Mouse (Mus musculus): Measurements from ENCODE around the gene Inava. TPM values are rescaled to one million over a fixed set of nuclear protein-coding genes. Genes with fewer than 3 reads are reported as not detected.

Gene Inava
- 0.04 and 7.9 TPM in 2 replicates for polyA plus RNA-seq (2012; rRNA removed; ENCODE audit: low replicate concordance)

GRCm38 (mm10) chr1:136233892-136234594, at the start of gene Inava:
TSS of gene Inava (minus strand) at chr1:136234264.

GRCm38 (mm10) chr1:136260635-136261238, 26.7 kb upstream of the Inava start, which contains the start of gene Gpr25:
TSS of gene Gpr25 (minus strand) at chr1:136260873.

GRCm38 (mm10) chr1:136212803-136213202, 21.3 kb downstream of the Inava start, which contains the start of gene Mroh3:
TSS of gene Mroh3 (minus strand) at chr1:136212828.

Other genes with a start within 250 kb of the Inava start
- 0.03 and 0.04 TPM in 2 replicates for gene Igfn1, start 227.9 kb downstream of the Inava start, polyA plus RNA-seq (2012; rRNA removed; ENCODE audit: low replicate concordance)
- gene Tmem9, start 226.1 kb downstream of the Inava start, polyA plus RNA-seq (2012; rRNA removed; ENCODE audit: low replicate concordance), result 75.2 and 139 TPM in 2 replicates
- gene Ascl5, start 183.5 kb downstream of the Inava start, polyA plus RNA-seq (2012; rRNA removed; ENCODE audit: low replicate concordance), result not detected in 2 replicates
- gene Cacna1s, start 181.5 kb downstream of the Inava start, polyA plus RNA-seq (2012; rRNA removed; ENCODE audit: low replicate concordance), result 0.20 and 0.23 TPM in 2 replicates
- 6.2 and 6.6 TPM in 2 replicates for gene Kif21b, start 102.9 kb downstream of the Inava start, polyA plus RNA-seq (2012; rRNA removed; ENCODE audit: low replicate concordance)
- 0.69 TPM in 1 of 2 replicates, not detected in the other for gene Mroh3, start 21.4 kb downstream of the Inava start, polyA plus RNA-seq (2012; rRNA removed; ENCODE audit: low replicate concordance)
- gene Gpr25, start 26.6 kb upstream of the Inava start, polyA plus RNA-seq (2012; rRNA removed; ENCODE audit: low replicate concordance), result 0.53 TPM in 1 of 2 replicates, not detected in the other
- gene Camsap2, start 111.8 kb upstream of the Inava start, polyA plus RNA-seq (2012; rRNA removed; ENCODE audit: low replicate concordance), result 4.9 and 11.3 TPM in 2 replicates
- gene Ddx59, start 181.0 kb upstream of the Inava start, polyA plus RNA-seq (2012; rRNA removed; ENCODE audit: low replicate concordance), result 4.7 and 5.9 TPM in 2 replicates
- 0.09 and 0.49 TPM in 2 replicates for gene Kif14, start 232.1 kb upstream of the Inava start, polyA plus RNA-seq (2012; rRNA removed; ENCODE audit: low replicate concordance)

Data from subcutaneous adipose tissue, adult 2 months (tissue).